Mouse (Mus musculus) gastrocnemius, postnatal 36 days (tissue): ENCODE measurements around the gene Chil5. TPM values are rescaled to one million over a fixed set of nuclear protein-coding genes. Genes with fewer than 3 reads are reported as not detected.

Source experiments
- total RNA-seq, 2 experiments: library from RNA; stranded (reverse); gene quantifications; 2 replicates each; pipeline ENCODE4 v1.2.3; 2021

Chil5 gene
- total RNA-seq, 2 experiments from 2014 or later, result not detected

Other genes with a start within 250 kb of the Chil5 start
- gene Rap1a, start 231.5 kb downstream of the Chil5 start, total RNA-seq, result 10 to 100 TPM; 81.0 to 87.5 TPM
- not detected for gene Adora3, start 162.0 kb downstream of the Chil5 start, total RNA-seq
- not detected for gene Tmigd3, start 161.9 kb downstream of the Chil5 start, total RNA-seq
- gene I830077J02Rik, start 100.2 kb downstream of the Chil5 start, total RNA-seq, result under 1 TPM in 1 of 2 experiments, not detected in 1; 0.26 TPM
- gene Wdr77, start 73.4 kb downstream of the Chil5 start, total RNA-seq, result 10 to 100 TPM; 26.9 to 29.3 TPM
- 100 to 1,000 TPM; 614 to 667 TPM for gene Atp5f1, start 72.7 kb downstream of the Chil5 start, total RNA-seq
- gene Ovgp1, start 59.1 kb downstream of the Chil5 start, total RNA-seq, result under 1 TPM; 0.51 to 0.79 TPM
- not detected for gene Pifo, start 18.2 kb downstream of the Chil5 start, total RNA-seq
- not detected for gene Chia1, start 80.4 kb upstream of the Chil5 start, total RNA-seq
- not detected for gene Chil3, start 134.8 kb upstream of the Chil5 start, total RNA-seq
- not detected for gene Chil4, start 186.7 kb upstream of the Chil5 start, total RNA-seq